Mouse (Mus musculus) thymus, postnatal 0 days (tissue): ENCODE results near the gene Smad6. TPM values are rescaled to one million over a fixed set of nuclear protein-coding genes. Genes with fewer than 3 reads are reported as not detected.
A peak's percentile ranks its signal among the peaks of the same experiment; 100 is the strongest.

ENCODE experiments used
- DNase-seq: peaks from one replicate; pipeline ENCODE4 v3.0.0-alpha.2; 2015; ENCODE audit warnings: low spot score
- polyA plus RNA-seq: library from polyadenylated mRNA; unstranded; fragments of >200 nt; fragmentation: Nextera tagmentation; extraction: Ambion mirVana; gene quantifications from 2 replicates; pipeline ENCODE4 v1.2.1, GENCODE M21; 2015

The Smad6 gene
- polyA plus RNA-seq, 1 experiment from 2014 or later, result 1.4 TPM

DNA sequence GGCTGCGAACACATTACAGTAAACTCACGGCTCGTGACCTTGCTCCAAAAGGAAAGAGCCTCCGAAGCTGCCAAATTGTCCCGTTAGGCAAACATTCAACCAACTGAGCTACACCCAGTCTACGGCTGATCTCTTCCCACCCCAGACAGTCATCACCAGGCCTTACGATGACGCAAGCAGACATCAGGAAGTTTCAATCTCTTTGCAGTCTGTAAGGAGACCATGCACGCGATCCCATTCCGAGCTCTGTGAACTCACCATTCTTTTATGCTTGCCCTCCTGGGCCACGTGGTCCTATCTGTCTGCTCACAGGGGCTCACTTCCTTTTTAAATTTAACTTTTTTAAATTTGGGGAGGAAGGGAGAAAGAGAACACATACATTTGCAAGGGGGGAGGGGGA, 32.6 kb downstream of the Smad6 start:
- peak; percentile 12 for DNase-seq

DNA sequence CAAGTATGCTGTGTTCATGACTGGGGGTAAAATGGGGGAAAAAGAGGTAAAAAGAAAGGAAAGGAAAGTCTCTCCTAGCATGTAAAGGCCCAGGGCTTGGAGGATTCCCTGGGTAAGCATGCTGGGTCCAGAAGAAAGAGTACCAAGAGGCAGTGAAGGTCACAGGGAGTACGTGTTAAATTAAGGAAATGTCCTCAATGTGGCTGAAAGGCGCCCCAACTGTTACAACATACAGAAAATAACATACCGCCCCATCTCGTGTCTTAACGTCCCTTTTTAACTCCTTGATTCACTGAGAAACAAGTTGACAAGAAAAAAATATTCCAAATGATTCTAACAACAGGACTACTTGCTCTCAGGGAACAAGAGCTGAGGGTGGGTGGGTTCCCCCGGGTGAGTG, 36.7 kb downstream of the Smad6 start:
- no peak for DNase-seq

DNA sequence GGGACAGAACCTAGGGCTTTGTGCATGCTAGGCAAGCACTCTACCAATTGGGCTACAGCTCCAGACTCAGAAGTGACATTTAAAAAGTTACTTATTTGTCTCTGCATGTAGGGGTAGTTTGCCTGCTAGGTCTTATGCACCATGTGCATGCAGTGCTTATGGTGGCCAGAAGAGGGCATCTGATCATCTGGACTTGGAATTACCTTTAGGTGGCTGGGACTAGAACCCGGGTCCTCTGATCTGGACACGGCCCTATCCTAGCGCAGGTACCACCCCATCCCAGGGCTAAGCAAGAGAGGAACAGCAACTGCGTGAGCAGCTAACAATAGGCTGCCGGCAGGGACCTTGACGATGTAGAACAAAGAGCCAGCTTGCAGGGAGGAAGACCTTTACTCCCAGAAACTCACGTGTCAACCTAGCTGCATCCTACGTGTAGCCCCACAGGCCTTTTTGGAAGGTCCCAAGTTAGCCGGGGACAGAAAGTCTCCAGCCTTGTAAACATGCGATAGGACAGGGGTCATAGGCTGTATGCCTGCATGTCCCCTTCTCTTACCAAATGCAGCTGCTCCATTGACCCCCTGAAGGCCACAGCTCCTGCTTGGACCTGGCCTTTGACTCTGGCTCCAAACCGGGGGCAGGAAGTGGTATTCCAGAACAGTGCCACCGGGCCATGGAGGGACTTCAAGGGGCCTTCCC, 38.8 kb downstream of the Smad6 start:
- DNase-seq, result peak; percentile 13

DNA sequence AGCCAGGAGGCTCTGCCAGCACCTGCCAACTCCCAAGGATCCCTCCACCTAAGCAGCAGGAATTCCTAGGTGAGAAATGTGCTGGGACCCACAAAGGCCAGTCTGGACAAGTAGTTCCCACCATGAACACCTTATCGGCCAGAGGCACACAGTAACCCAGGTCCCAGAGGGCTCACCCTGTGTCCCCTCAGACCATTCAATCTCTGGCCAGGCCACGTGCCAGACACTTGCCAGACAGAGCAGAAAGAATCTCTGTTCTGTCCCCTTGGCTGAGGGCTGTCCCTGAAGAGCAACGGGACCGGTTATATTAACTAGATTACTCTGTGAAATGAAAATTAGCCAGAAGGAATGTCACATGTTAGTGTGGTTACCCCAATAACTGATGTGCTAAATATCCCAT, 39.9 kb downstream of the Smad6 start:
- DNase-seq, result no peak

DNA sequence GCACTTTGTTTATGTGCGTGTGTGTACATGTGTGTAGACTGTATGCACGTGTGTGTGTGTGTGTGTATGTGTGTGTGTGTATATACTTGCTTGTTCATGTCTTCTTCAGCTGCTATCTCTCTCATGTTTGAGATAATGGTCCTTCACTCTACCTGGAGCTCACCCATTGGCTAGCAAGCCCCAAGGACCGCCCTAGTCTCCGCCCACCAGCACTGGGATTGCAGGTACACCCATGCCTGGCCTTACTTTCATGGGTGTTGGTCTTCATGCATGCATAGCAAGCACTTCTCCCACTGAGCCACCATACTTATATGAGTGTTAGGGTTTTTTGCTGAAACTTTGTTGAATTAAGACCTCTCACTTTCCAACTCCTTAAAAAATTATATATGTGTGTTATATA, 40.5 kb downstream of the Smad6 start:
- no peak for DNase-seq

DNA sequence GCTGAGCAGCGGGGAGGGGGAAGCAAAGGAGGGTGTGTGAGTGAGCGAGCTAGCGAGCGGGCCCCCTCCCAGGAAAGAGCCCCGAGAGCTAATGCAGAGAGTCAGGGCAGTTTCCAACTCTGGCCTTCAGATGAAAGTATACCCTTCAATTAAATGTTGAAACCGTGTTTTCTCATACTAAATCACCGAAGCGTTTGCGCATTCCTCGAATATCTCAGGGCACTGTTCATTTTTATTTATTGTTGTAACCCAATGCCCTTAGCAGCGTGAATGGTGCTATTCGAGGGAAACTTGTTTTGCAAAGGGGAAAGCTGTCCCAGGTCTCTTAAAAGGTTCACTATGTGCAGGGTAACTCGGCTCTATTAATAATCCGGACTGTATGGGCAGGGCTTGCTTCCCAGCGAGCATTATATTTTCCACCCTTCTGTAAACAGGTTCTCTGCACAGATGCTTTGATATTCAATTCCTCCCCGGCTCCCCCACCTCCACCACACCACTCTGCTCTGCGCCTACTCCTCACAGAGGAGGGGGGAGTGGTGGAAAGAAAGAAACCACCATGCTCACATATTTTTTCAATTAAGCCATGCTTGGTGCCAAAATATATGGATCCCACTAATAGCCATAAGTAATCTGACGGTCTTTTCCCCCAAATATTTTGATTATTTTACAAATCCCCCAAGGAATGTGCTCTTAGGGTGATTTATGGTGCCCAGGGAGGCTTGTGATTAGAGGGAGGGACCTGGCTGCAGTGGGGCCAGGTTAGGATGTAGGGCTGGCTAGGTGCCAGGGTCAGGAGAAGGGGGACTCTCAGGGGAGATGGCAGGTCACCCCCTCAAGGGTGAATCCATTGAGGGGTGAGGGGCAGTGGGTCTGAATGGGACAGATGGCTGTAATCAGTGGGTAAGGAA, 41.4 kb downstream of the Smad6 start:
- no peak for DNase-seq

DNA sequence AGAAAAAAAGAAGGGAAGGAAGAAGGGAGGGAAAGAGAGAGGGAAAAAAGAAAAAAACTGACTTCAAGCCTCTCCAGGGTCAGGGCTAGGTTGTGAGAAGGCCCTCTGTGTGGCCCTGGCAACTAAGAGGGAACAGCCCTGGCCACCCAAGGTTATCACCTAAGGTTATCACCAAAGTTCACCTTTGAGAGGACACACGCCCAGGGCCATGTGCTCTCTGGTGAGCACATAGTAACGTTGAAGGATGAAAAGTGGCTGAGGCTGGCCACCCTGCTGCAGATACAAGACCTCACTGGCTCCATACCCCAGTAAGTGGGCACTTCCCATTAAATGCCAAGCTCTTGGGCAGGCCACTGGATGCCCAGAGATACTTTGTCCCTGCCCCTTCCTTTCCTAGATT, 42.6 kb downstream of the Smad6 start:
- no peak for DNase-seq

DNA sequence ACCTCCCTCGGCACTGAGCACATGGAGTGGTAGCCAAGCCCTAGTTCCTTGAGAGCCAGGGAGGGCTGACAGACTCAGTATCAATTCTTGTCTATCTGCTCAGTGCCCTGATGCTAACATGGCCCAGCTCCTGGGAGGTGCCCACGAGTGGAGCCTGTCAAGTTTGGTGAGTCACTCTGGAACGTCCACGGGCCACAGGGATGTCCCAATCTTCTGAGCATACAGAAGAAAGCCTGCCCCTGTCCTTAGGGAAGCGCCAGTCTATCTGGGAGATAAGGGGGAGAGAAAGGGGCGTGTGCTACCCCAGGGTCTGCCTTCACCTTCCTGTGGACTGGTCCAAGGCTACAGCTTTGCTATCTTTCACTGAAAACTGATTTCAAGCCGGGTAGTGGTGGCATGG, 43.2 kb downstream of the Smad6 start:
- no peak for DNase-seq

DNA sequence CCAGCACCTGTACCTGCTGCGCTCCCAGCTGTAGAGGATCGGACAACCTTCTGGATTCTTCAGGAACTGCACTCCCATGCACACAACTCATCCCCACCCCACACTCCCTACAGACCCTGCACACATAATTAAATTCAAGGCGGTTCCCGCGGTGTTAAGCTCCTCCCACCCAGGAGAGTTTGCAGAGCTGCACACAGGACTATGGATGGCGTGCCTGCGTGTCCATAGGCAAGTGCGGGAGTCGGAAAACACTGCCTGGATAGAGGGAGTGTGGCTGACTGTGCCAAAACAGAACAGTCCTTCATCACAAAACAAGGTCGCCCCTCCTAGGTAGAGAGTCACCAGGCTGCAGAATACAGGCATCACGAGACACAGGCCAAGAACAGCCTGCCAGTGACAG, 45.9 kb downstream of the Smad6 start:
- DNase-seq, result no peak

DNA sequence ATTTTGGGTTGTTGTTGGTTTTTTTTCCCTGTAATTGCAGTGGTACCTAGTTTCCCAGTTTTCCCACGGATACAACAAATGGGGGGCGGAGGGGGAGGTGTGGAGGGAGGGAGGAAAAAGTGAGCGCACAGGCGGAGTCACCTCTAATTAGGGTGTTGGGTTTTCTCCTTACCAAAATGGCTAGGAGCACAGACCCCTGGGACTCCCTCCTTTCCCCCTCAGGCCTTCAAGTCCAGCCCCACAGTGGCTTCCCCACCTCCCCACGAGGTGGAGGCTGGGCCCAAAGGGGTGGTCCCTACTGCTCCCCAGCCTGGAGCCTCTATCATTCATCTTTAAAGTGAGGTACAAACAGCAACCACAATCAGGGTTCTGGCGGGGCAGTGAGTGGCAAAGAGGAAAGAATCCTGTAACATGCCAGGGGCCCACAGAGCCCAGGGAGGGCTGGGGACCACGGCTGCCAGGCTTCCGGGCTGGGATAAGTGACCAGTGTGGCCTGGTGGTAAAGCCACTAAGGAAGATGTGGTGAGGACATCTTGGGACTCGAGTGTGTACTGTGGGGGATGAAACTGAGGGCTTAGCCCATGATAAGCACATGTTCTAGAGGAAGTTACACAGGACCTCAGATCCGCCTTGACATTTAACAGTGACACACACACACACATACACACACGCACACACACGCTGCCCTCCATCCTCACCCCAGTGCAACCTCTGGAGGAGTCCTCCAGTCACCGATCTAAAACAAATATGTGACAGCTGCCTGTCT, 47.4 kb downstream of the Smad6 start:
- no peak for DNase-seq

DNA sequence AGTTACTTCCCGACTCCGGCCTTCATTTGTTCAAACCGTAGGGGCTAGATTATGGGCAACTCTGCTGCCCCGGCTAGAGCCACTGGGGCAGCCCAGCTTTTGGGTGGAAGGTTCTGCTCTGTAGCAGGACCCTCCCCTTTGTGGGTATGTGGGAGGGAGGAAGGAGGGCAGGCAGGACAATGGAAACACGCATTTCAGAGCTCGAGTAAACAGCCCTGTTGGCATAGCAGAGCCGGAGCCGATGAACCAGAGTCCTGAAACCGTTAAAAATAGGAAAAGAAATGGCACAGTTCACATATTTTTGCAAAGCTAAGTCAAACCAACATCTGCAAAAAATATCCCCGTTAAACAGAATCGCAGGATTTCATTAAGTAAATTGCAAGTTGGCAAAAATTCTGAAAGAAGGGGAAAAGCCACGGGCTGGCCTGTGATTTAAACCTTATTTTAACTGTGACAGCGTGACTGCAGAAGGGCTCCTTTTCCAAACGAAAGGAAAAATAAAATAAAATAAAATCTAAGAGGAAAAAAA, 48.1 kb downstream of the Smad6 start:
- DNase-seq, result no peak

DNA sequence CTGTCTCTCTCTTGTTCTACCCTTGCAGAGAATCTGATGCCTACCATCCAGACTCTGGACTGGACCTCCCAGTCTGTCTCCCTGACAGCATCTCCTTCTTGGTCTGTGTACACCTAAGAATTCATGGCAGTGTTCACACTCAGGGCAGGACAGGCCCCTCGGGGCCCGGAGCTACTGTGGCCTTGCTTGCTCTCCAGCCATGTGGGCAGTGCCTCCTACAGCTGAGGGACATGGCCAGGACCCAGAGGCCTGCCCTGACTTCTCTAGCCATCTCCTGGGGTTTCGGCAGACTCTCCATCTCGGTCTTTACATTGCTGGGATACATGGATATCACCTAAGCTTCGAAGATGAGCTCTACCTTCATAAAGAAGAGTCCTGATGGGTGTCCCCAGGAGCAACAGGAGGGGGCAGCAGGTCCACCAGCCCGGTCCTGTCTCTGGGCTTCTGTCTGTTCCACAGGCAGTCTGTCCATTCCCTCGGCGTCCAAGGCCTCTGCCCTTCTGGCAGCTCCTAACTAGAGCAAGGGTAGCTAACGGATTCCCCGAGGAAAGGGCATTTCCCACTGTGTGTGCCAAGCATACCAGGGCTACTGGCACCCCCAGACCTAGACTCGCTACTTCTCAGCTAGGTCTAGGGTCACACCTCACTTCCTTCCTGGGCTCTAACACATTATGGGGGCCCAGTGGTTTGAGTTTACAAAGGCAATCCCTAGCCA, 49.1 kb downstream of the Smad6 start:
- no peak for DNase-seq

DNA sequence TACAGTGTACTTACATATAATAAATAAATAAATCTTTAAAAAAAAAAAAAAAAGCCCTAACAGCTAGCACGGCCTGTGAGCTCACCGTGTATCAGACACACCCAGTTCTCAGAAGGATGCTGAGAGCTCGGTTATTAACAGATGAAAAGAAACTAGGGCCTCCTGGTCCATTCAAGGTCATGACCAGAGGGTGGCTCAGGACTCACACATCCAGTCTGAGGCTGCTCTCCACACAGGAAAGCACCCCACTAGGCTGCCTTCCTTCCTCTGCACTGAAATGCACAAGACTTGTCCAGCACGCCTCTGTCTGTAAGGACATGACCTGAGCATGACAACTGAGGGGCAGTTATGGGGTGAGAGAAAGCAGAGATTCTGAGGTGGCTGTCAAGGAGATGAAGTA, 50.3 kb downstream of the Smad6 start:
- DNase-seq, result no peak

DNA sequence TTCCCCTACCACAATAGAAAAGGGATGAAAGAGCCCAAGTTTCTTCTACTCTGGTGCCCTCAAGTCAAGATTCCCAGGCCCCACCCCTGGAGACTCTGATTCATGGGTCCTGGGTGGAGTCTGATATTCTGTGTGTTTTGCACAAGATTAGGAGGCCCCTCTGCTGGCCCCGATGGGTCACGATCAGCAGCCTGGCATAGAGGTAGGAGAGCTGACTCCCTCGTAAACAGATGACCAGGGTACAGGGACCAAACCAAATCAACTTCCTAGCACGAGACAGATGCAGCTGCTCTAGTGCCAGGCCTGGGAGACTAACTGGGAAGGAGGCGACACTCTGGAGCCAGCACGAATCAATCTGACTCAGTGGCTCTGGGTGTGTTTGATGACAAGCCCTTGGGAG, 51.0 kb downstream of the Smad6 start:
- DNase-seq, result no peak

DNA sequence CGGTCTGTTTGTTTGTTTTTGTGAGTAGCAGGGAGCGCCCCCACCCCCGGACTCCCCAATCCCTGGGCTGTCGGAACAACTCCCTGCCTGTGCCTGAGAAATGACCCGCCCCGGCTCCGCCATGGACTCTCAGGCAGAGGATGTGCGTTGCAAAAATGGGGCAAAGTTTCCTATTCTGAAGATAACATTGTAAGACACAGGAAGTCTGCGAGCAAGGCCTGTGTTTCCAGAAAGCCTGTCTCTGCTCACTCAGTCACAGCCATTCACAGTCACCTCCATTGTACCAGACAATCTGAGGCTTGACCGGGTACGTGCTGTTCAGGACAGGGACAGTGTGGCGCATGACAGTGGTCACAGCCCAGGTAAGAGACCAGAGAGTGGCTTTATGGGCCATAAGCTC, 51.5 kb downstream of the Smad6 start:
- no peak for DNase-seq

DNA sequence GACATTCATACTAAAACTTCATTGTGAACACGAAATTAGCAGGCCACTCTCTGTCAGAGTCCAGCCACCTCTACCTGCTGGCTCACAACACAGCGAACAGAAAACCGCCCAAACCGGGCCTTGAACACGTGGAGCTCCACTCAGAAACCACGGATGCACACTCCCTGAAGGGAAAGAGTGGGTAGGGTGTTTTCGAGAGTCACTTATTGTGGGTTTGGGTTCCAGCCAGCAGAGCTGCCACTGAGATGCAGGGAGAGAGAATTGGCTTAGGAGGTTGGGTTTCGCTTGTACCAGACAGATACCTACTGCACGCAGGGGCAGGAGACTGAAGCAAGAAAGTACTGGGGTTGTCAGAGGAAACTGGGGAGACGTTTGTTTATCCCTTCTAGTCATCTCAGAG, 52.4 kb downstream of the Smad6 start:
- DNase-seq, result no peak

DNA sequence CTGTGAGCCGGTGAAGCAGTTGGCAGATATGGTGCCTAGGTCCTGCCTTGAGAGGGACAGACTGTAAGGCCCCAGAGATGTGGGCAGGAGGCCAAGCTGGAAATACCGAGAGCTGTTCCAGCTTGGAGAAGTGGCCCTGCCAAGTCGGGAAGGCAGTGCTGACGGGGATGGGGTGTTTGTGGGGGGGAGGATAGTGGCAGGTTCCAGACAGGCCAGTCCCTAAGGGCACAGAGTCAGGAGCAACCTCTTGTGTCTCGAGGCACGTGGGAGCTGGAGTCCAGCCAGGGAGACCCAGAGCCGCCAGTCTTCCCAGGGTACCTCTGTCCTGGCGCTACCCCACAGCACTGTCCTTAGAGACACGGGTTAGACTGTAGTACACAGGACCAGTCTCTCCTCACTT, 53.3 kb downstream of the Smad6 start:
- no peak for DNase-seq

DNA sequence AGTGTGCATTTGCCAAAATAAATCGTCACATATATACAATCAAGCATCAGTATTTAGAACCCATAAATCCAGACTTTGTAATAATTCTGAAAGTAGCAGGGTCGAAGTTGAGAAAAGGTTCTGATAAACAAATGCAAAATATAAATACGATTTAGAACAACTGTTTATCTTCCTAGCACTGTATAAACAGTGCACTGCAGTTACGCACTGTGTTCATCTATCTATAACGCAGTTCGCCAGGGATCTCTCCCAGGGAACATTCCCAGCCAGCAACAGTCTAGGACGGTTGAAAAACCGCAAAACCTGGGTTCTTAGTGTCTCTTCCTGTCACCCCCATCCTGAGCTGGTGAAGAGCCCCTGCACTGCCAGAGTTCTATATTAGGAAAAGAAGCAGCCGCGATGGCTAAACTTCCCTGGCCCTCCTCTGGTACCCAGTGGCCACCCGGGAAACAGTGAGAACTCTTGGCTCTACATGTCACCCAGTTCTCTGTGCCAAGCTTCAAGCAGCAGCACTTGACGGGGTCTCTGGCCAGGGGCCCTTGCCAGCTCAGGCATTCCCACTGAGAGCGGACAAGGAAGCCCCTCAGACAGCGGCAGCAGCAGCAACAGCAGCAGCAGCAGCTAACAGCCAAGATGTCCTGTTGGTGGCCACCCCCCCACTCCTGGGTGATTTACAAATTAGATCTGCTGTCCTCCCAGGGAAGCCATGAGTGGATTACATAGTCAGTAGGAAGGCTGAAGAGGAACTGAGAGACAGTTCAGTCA, 54.3 kb downstream of the Smad6 start:
- DNase-seq, result no peak

DNA sequence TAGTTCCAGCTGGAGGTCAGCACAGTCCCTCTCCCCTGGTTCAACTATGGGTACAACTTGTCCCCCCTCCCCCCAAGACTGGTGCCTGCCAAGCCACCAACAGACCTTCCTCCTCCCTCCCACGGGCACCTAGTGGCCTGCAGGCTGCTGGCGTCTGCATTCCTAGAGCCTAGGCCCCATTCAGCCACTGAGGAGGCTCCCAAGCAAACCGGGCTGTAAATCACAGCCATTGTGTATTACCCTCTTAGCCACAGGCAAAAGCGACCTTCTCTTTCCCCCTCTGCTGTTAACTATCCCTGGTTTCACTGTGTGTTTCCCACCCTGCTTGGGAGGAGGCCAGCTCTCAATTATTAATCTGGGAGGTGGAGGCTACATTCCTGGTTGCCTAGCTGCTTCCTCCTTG, 56.3 kb downstream of the Smad6 start:
- DNase-seq, result no peak

DNA sequence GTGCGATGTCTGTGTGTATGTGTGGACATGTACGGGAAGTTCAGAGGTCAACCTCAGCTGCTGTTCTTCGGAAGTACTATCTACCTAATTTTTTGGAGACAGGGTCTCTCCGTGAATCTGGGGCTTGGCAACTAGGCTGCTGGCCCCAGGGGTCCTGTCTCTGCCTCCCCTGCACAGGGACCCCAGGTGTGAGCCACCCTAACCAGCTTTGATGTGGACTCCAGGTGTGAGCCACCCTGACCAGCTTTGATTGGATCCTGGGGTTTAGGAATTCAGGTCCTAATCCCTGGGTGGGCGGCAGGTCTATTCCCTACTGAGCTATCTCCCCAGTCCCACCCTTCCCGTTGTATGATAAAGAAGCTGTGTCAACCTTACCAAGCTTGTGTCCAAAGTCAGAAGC, 60.0 kb downstream of the Smad6 start:
- DNase-seq, result no peak

DNA sequence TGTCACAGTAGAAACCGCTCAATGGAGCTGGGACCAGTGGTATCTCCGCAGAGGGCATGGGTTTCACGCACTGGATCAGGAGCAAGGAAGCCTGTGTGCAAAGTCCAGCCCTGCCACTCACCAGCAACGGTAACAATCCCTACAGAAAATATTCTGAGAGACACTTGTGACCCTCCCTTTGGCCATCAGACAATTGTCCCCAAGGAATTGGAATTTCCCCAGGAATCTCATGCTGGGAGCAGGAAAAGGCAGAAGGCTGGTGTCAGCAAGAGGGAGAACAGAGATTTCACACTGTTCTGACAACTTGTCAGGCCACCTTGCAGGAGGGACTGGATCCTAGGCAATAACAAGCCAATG, 61.1 kb downstream of the Smad6 start:
- DNase-seq, result no peak
